Mouse (Mus musculus) liver, embryonic 13.5 days (tissue): ENCODE measurements around the gene F13b. TPM values are rescaled to one million over a fixed set of nuclear protein-coding genes. Genes with fewer than 3 reads are reported as not detected.

ENCODE experiments used
- ATAC-seq: fragments of 200-750 bp; cut with Nextera tagmentation; 2 replicates; pipeline ENCODE4 v1.8.0; 2017; ENCODE audit warnings: low read depth, mild to moderate bottlenecking, moderate number of reproducible peaks, moderate library complexity
- DNase-seq: peaks from one replicate; pipeline ENCODE4 v3.0.0; 2022
- H3K27ac ChIP-seq: fragments of 300-500 bp; sonication (generic); 2 replicates; pipeline ENCODE4 v1.5.1; 2015; ENCODE audit warnings: moderate library complexity, mild to moderate bottlenecking, inconsistent platforms
- H3K27me3 ChIP-seq: fragments of 300-500 bp; sonication (generic); 2 replicates; pipeline ENCODE4 v1.6.1; 2015; ENCODE audit warnings: mild to moderate bottlenecking, inconsistent platforms
- H3K36me3 ChIP-seq: fragments of 300-500 bp; sonication (generic); 2 replicates; pipeline ENCODE4 v1.6.1; 2015; ENCODE audit warnings: mild to moderate bottlenecking, inconsistent platforms
- H3K4me1 ChIP-seq: fragments of 300-500 bp; sonication (generic); replicated peaks from 2 replicates; pipeline ENCODE4 v1.6.1; 2015; ENCODE audit warnings: inconsistent platforms
- H3K4me2 ChIP-seq: fragments of 300-500 bp; sonication (generic); 2 replicates; pipeline ENCODE4 v1.6.1; 2015; ENCODE audit warnings: inconsistent platforms, mild to moderate bottlenecking, moderate library complexity
- H3K4me3 ChIP-seq: fragments of 300-500 bp; sonication (generic); replicated peaks from 2 replicates; pipeline ENCODE4 v1.5.1; 2015; ENCODE audit warnings: mild to moderate bottlenecking, inconsistent platforms
- H3K9ac ChIP-seq: fragments of 300-500 bp; sonication (generic); 2 replicates; pipeline ENCODE4 v1.6.1; 2015; ENCODE audit warnings: mild to moderate bottlenecking, inconsistent platforms
- H3K9me3 ChIP-seq: fragments of 300-500 bp; sonication (generic); replicated peaks from 2 replicates; pipeline ENCODE4 v1.6.1; 2016; ENCODE audit warnings: inconsistent platforms
- WGBS: fragments of 180-500 bp; shearing (Covaris S2); methylation state at CpG from one replicate; pipeline ENCODE4 v1.1.7; 2015; ENCODE audit not compliant: insufficient replicate concordance; 5-methylcytosine and 5-hydroxymethylcytosine counted together
- polyA plus RNA-seq: library from polyadenylated mRNA; unstranded; fragments of >200 nt; fragmentation: Nextera tagmentation; extraction: Ambion mirVana; gene quantifications from 2 replicates; pipeline ENCODE4 v1.2.1, GENCODE M21; 2015

Gene F13b
- polyA plus RNA-seq, 1 experiment from 2014 or later, result 7.9 TPM

DNA sequence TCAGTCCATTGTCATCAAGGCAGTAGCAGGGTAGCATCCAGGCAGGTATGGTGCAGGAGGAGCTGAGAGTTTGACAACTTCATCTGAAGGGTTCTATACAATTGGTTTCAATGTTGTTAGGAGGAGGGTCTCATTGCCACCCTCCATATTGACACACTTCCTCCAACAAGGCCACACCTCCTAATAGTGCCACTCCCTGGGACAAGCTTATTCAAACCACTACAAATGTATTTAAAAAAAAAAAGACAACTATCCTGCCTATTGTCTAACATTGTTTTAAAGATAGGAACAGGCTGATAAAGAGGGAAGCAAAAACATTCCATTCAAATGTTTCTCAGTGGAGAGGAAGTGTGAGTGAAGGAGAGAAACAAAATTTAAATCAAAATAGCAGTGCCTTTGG lies 1.8 kb upstream of the F13b start:
- Histone ChIP-seq H3K4me2 (no peak overlapping the region), H3K4me1 (no peaks in the 10 kb centered on the region), H3K27ac (no peak overlapping the region), H3K4me3 (no peak overlapping the region), H3K9ac (no peak overlapping the region), H3K36me3 (peaks cover 8% of the 10 kb centered on the region), H3K9me3 (no peaks in the 10 kb centered on the region), H3K27me3 (no peaks in the 10 kb centered on the region)
- DNase-seq (no peak), ATAC-seq (no peak)

DNA sequence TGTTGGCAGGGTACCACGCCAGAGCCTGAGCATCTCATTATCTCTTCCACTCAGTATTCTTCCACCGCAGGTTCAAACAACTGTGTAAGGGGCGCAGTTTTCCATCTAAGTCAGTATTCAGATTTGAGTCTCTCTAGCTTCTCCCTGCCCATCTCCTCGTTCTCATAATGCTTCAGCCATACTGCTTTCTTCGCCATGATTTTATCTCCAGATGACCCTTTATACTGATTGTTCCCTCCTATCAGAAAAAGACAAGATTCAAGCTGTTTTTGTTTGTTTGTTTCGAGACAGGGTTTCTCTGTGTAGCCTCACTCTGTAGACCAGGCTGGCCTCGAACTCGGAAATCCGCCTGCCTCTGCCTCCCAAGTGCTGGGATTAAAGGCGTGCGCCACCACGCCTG lies 13.1 kb downstream of the F13b start:
- Histone ChIP-seq H3K4me1 (no peaks in the 10 kb centered on the region), H3K4me2 (no peak overlapping the region), H3K4me3 (no peak overlapping the region), H3K36me3 (no peaks in the 10 kb centered on the region), H3K9ac (no peak overlapping the region), H3K9me3 (no peaks in the 10 kb centered on the region), H3K27me3 (no peaks in the 10 kb centered on the region), H3K27ac (no peak overlapping the region)
- 77% methylated on average over 12 of the region's 12 CpGs for WGBS
- DNase-seq (no peak), ATAC-seq (no peak)

GRCm38 (mm10) chr1:139548536-139548935 lies 47.0 kb downstream of the F13b start:
- WGBS, result 51% methylated on average over 1 of the region's 1 CpGs
- Histone ChIP-seq H3K4me3 (no peak overlapping the region), H3K27me3 (no peaks in the 10 kb centered on the region), H3K27ac (no peak overlapping the region), H3K9ac (no peak overlapping the region), H3K9me3 (no peaks in the 10 kb centered on the region), H3K36me3 (no peaks in the 10 kb centered on the region), H3K4me1 (no peaks in the 10 kb centered on the region), H3K4me2 (no peak overlapping the region)
- no peak for DNase-seq
- ATAC-seq, result no peak

DNA sequence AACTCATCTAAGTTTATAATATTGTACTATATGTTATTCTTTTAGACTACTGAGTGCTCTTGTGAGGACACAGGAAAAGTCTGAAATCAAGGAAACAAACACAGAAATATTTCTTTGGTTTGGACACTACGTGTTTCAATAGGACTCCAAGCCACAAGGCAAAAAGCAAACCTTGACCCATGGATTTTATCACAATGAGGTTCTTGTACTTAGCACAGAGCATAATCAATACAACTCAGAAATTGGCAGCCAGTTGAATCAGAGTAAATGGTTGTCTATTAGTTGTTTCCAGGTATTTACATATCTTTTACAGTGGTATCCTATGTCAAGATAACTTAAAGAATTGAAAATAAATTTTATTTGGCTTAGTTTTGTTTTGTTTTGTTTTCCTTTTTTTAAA lies 49.8 kb downstream of the F13b start:
- Histone ChIP-seq H3K27ac (no peak overlapping the region), H3K4me1 (no peaks in the 10 kb centered on the region), H3K9me3 (no peaks in the 10 kb centered on the region), H3K36me3 (no peaks in the 10 kb centered on the region), H3K4me3 (no peak overlapping the region), H3K27me3 (no peaks in the 10 kb centered on the region), H3K4me2 (no peak overlapping the region), H3K9ac (no peak overlapping the region)
- ATAC-seq (no peak), DNase-seq (no peak)
- WGBS, result 38% methylated on average over 1 of the region's 1 CpGs

GRCm38 (mm10) chr1:139560024-139560423 lies 58.5 kb downstream of the F13b start, which contains the start of gene Cfhr1:
Gene Cfhr1, minus strand, starts transcription at chr1:139560272.
- Histone ChIP-seq H3K4me1 (no peaks in the 10 kb centered on the region), H3K4me2 (no peak within 1 kb of the TSS), H3K4me3 (no peak within 1 kb of the TSS), H3K27ac (no peak within 1 kb of the TSS), H3K9ac (no peak within 1 kb of the TSS), H3K27me3 (no peaks in the 10 kb centered on the region), H3K9me3 (no peaks in the 10 kb centered on the region), H3K36me3 (no peaks in the 10 kb centered on the region)
- no peak for DNase-seq
- no peak for ATAC-seq
- WGBS, result 34% methylated on average over 1 of the region's 1 CpGs

Other genes with a start within 250 kb of the F13b start
- gene Crb1, start 124.6 kb upstream of the F13b start, polyA plus RNA-seq, result not detected in 2 replicates
- gene Zbtb41, start 79.4 kb upstream of the F13b start, polyA plus RNA-seq, result 2.9 and 3.9 TPM in 2 replicates
- 8.9 and 11.5 TPM in 2 replicates for gene Aspm, start 46.9 kb upstream of the F13b start, polyA plus RNA-seq
- gene Cfhr1, start 58.6 kb downstream of the F13b start, polyA plus RNA-seq, result 1.1 and 1.3 TPM in 2 replicates